Mouse (Mus musculus) heart, embryonic 13.5 days (tissue): Measurements from ENCODE around the gene Ston1. TPM values are rescaled to one million over a fixed set of nuclear protein-coding genes. Genes with fewer than 3 reads are reported as not detected.

Experiments used
- ATAC-seq: fragments of 200-750 bp; cut with Nextera tagmentation; 2 replicates; pipeline ENCODE4 v1.8.0; 2017; ENCODE audit warnings: moderate TSS enrichment; ENCODE audit not compliant: insufficient number of reproducible peaks, low FRiP score, low TSS enrichment; ENCODE audit errors: extremely low read depth
- H3K27ac ChIP-seq: fragments of 300-500 bp; sonication (generic); replicated peaks from 2 replicates; pipeline ENCODE4 v1.5.1; 2015; ENCODE audit warnings: moderate library complexity, mild to moderate bottlenecking, inconsistent platforms
- H3K27me3 ChIP-seq: fragments of 300-500 bp; sonication (generic); replicated peaks from 2 replicates; pipeline ENCODE4 v1.6.1; 2015; ENCODE audit warnings: mild to moderate bottlenecking, inconsistent platforms
- H3K36me3 ChIP-seq: fragments of 300-500 bp; sonication (generic); 2 replicates; pipeline ENCODE4 v1.6.1; 2015; ENCODE audit warnings: mild to moderate bottlenecking, inconsistent platforms
- H3K4me1 ChIP-seq: fragments of 300-500 bp; sonication (generic); 2 replicates; pipeline ENCODE4 v1.6.1; 2015; ENCODE audit warnings: inconsistent platforms
- H3K4me2 ChIP-seq: fragments of 300-500 bp; sonication (generic); 2 replicates; pipeline ENCODE4 v1.6.1; 2015; ENCODE audit warnings: inconsistent platforms, mild to moderate bottlenecking, moderate library complexity
- H3K4me3 ChIP-seq: fragments of 300-500 bp; sonication (generic); 2 replicates; pipeline ENCODE4 v1.5.1; 2015; ENCODE audit warnings: moderate library complexity, mild to moderate bottlenecking, inconsistent platforms
- H3K9ac ChIP-seq: fragments of 300-500 bp; sonication (generic); 2 replicates; pipeline ENCODE4 v1.6.1; 2015; ENCODE audit warnings: inconsistent platforms, mild to moderate bottlenecking, moderate library complexity
- H3K9me3 ChIP-seq: fragments of 300-500 bp; sonication (generic); 2 replicates; pipeline ENCODE4 v1.6.1; 2016; ENCODE audit warnings: inconsistent platforms
- WGBS: fragments of 180-500 bp; shearing (Covaris S2); methylation state at CpG from one replicate; pipeline ENCODE4 v1.1.7; 2015; ENCODE audit warnings: mixed read lengths; 5-methylcytosine and 5-hydroxymethylcytosine counted together
- polyA plus RNA-seq: library from polyadenylated mRNA; unstranded; fragments of >200 nt; fragmentation: Nextera tagmentation; extraction: Ambion mirVana; gene quantifications from 2 replicates; pipeline ENCODE4 v1.2.1, GENCODE M21; 2015

Gene Ston1
- polyA plus RNA-seq, 1 experiment from 2014 or later = 6.4 TPM

DNA sequence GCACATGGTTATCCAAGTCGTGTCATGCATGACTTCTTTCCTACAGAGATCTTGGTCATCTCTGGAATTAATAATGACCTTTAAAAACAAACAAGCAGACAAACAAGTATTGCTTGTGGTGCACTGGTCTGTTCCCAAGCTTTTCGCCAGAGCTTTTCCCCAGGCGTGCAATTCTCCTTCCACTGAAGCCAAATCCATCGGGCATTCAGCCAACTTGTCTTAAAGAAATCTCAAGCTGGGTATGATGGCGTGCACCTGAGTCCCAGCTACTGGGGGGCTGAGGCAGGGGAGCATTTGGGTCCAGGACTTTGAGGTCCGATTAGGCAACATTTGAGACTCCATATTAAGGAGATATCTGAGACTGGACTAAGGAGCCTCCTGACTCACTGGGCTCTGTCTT, 7.2 kb upstream of the Ston1 start:
- Histone ChIP-seq H3K9me3 (no peaks in the 10 kb centered on the region), H3K4me1 (no peaks in the 10 kb centered on the region), H3K4me3 (no peak overlapping the region), H3K36me3 (peaks cover 49% of the 10 kb centered on the region), H3K9ac (no peak overlapping the region), H3K27me3 (no peaks in the 10 kb centered on the region), H3K4me2 (no peak overlapping the region), H3K27ac (no peak overlapping the region)
- WGBS = 85% methylated on average over 6 of the region's 6 CpGs
- ATAC-seq = no peak

GRCm38 (mm10) chr17:88595071-88595470, 2.4 kb upstream of the Ston1 start:
- Histone ChIP-seq H3K4me1 (peaks cover 25% of the 10 kb centered on the region), H3K27ac (no peak overlapping the region), H3K4me2 (no peak overlapping the region), H3K4me3 (no peak overlapping the region), H3K27me3 (no peaks in the 10 kb centered on the region), H3K9ac (no peak overlapping the region), H3K9me3 (no peaks in the 10 kb centered on the region), H3K36me3 (peaks cover 5% of the 10 kb centered on the region)
- WGBS = 46% methylated on average over 4 of the region's 4 CpGs
- ATAC-seq = no peak

- Histone ChIP-seq H3K4me2 (no peak overlapping the region), H3K4me3 (no peak overlapping the region), H3K4me1 (peaks cover 35% of the 10 kb centered on the region), H3K9me3 (no peaks in the 10 kb centered on the region), H3K27me3 (no peaks in the 10 kb centered on the region), H3K9ac (no peak overlapping the region), H3K36me3 (no peaks in the 10 kb centered on the region; the same call in 1 of the 2 replicates), H3K27ac (no peak overlapping the region)
- WGBS = 66% methylated on average over 4 of the region's 4 CpGs
- no peak for ATAC-seq
Observed at GRCm38 (mm10) chr17:88596068-88596467, 1.4 kb upstream of the Ston1 start.

DNA sequence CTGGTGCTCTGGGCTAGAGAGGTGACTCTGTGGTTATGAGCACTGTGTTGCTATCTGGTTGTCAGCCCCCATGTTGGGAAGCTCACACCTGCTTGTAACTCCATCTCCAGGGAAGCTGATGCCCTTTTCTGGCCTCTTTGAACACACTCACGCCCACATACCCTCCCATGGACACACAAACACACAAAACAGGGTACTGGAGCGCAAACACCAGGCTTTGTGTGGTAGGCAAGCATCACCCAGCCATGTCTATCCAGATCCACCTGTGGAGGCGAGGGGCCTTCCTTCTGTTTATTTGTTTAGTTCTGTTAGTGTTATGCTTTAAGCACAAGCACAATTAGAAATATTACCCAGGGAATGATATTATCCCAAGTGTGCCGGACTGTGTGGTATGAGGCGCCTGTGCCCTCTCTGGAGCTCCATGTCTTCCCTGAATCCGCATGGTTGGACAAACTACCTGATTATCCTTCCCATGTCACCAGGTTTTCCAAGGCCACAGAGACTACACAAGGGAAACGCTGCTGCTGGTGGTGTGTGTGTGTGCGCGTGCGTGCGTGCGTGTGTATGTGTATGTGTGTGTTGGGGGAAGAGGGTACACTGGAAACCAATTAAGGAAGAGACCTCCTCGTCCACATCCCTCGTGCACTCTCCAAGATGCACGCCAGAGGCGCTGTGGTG, 801 bp upstream of the Ston1 start:
- 28% methylated on average over 16 of the region's 16 CpGs for WGBS
- Histone ChIP-seq H3K9ac (peak overlapping the region; percentile 91), H3K27me3 (no peaks in the 10 kb centered on the region), H3K4me3 (peak overlapping the region; percentile 81), H3K4me2 (peak overlapping the region; percentile 78), H3K27ac (peak overlapping the region; percentile 91), H3K36me3 (peaks cover 2% of the 10 kb centered on the region; the same call in 1 of the 2 replicates), H3K9me3 (no peaks in the 10 kb centered on the region), H3K4me1 (peaks cover 37% of the 10 kb centered on the region)
- 0 out of 2 replicates have a peak, but pooled peaks have one; percentile 3 for ATAC-seq

- Histone ChIP-seq H3K4me2 (peak overlapping the region; percentile 78), H3K9me3 (no peaks in the 10 kb centered on the region), H3K27ac (peak overlapping the region; percentile 91), H3K4me1 (peaks cover 40% of the 10 kb centered on the region), H3K4me3 (peak overlapping the region; percentile 81), H3K36me3 (0 out of 2 replicates have a peak, but pooled peaks cover 8% of the 10 kb centered on the region), H3K9ac (peak overlapping the region; percentile 91), H3K27me3 (no peaks in the 10 kb centered on the region)
- 7% methylated on average over 5 of the region's 5 CpGs for WGBS
- ATAC-seq = no peak
Observed at GRCm38 (mm10) chr17:88598056-88598420, 554 bp downstream of the Ston1 start.

- H3K36me3 ChIP-seq = peaks cover 11% of the 10 kb centered on the region
- H3K27ac ChIP-seq = peak overlapping the region; percentile 78
- H3K27me3 ChIP-seq = no peaks in the 10 kb centered on the region
- WGBS = 14% methylated on average over 14 of the region's 14 CpGs
- H3K9me3 ChIP-seq = no peaks in the 10 kb centered on the region
- peak overlapping the region; percentile 78 for H3K4me2 ChIP-seq
- peak overlapping the region; percentile 81 for H3K4me3 ChIP-seq
- peak overlapping the region; percentile 91 for H3K9ac ChIP-seq
- peaks cover 40% of the 10 kb centered on the region for H3K4me1 ChIP-seq
- no peak for ATAC-seq
Observed at GRCm38 (mm10) chr17:88598570-88599368, 1.3 kb downstream of the Ston1 start.

DNA sequence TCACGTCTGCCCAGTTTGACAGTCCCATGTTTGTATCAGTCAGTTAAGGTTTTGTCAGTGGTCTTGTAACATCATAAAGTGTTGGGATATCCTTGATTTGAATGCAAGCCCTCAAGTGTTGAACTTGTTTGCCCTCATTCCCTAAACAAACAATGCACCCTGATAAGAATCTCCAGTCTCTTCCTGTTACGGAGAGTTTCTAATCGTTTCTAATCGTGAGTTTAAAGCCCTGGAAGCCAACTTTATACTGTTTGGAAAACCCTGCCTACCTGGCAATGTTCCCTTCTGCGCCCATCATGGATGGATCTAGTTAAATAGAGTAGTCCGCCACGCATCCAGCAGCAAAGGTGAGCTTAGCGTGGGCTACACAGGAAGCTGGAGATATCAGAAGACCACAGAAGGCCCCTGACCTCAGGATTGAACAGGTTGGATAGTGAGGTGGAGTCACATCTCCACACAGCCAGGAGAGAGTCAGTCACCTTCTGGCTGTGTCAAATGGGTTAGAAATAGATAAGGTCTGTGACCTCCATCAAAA, 3.1 kb downstream of the Ston1 start:
- no peak overlapping the region for H3K9ac ChIP-seq
- H3K27ac ChIP-seq = no peak overlapping the region
- 74% methylated on average over 8 of the region's 8 CpGs for WGBS
- no peak for ATAC-seq
- peaks cover 14% of the 10 kb centered on the region for H3K36me3 ChIP-seq
- no peaks in the 10 kb centered on the region for H3K27me3 ChIP-seq
- H3K9me3 ChIP-seq = no peaks in the 10 kb centered on the region
- no peak overlapping the region for H3K4me3 ChIP-seq
- H3K4me2 ChIP-seq = no peak overlapping the region
- H3K4me1 ChIP-seq = peaks cover 40% of the 10 kb centered on the region

- ATAC-seq = no peak
- H3K27me3 ChIP-seq = no peaks in the 10 kb centered on the region
- no peak overlapping the region for H3K4me2 ChIP-seq
- H3K4me3 ChIP-seq = no peak overlapping the region
- no peak overlapping the region for H3K27ac ChIP-seq
- 82% methylated on average over 11 of the region's 11 CpGs for WGBS
- peaks cover 16% of the 10 kb centered on the region for H3K36me3 ChIP-seq
- H3K9me3 ChIP-seq = no peaks in the 10 kb centered on the region
- peaks cover 24% of the 10 kb centered on the region for H3K4me1 ChIP-seq
- H3K9ac ChIP-seq = no peak overlapping the region
Observed at GRCm38 (mm10) chr17:88603943-88604342, 6.5 kb downstream of the Ston1 start.

DNA sequence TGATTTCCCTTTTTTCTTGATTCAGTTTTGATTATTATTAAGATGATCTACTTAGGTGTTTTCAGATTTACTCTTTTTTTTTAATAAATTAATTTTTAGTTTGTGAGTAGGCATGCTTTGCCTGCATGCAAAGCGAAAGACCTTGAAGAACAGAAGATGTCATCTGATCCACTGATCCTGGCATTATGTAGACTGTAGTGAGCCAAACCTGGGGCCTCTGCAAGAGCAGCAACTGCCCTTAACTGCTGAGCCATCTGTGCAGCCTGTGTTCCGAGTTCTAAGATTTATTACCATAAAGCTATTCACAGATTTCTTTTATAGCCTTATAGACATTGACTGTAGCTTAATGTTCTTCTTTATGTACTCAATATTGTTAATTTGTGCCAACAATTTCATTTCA, 8.6 kb downstream of the Ston1 start:
- H3K4me3 ChIP-seq = no peak overlapping the region
- H3K27me3 ChIP-seq = no peaks in the 10 kb centered on the region
- H3K4me1 ChIP-seq = peaks cover 11% of the 10 kb centered on the region; the same call in 1 of the 2 replicates
- ATAC-seq = no peak
- H3K9me3 ChIP-seq = no peaks in the 10 kb centered on the region
- H3K36me3 ChIP-seq = peaks cover 30% of the 10 kb centered on the region
- H3K9ac ChIP-seq = no peak overlapping the region
- H3K27ac ChIP-seq = no peak overlapping the region
- WGBS = 86% methylated on average over 2 of the region's 2 CpGs
- no peak overlapping the region for H3K4me2 ChIP-seq

DNA sequence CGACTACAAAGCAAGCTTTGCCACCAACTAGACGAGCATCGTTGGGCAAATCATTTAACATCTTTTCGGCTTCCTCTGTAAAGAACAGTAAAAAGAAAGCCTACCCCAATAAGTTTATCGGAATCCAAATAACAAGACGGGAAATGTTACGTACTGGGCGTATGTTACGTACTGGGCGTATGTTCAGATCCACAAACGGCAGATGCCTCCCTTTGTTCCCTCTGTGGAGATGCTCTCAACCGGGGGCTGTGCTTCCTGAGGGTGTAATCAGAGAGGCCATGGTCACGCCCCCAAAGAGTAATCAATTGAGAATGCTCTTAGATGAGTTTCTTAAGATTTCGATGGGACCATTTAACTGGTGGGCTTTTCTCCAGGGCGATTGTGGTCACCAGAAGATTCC, 11.9 kb downstream of the Ston1 start:
- Histone ChIP-seq H3K4me1 (peaks cover 18% of the 10 kb centered on the region), H3K4me3 (no peak overlapping the region), H3K9ac (no peak overlapping the region), H3K36me3 (peaks cover 16% of the 10 kb centered on the region), H3K9me3 (no peaks in the 10 kb centered on the region), H3K4me2 (no peak overlapping the region), H3K27me3 (no peaks in the 10 kb centered on the region), H3K27ac (no peak overlapping the region)
- no peak for ATAC-seq
- WGBS = 82% methylated on average over 15 of the region's 15 CpGs

DNA sequence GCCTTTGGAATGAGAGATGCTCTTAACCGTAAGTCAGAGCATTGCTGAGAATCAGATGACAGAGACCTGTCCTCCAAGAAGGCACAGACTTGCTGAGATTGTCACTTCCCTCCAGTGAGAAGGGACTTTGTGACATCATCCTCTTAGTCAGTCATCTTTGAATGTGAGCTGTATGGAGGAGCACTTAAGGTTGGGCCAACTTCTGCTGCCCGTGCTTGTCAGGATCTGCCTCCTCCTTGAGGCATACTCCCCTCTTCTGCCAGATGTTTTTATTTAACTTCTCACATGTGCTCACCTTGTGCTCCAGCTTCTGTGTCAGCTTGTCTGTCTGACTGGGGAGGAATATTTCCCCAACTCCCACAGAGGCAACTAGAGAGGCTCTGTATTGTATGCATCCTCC, 13.6 kb downstream of the Ston1 start:
- no peaks in the 10 kb centered on the region for H3K9me3 ChIP-seq
- H3K36me3 ChIP-seq = peaks cover 16% of the 10 kb centered on the region
- no peak for ATAC-seq
- H3K4me3 ChIP-seq = no peak overlapping the region
- H3K27ac ChIP-seq = no peak overlapping the region
- H3K9ac ChIP-seq = no peak overlapping the region
- no peak overlapping the region for H3K4me2 ChIP-seq
- no peaks in the 10 kb centered on the region for H3K27me3 ChIP-seq
- peaks cover 33% of the 10 kb centered on the region for H3K4me1 ChIP-seq
- 58% methylated on average over 2 of the region's 2 CpGs for WGBS
